Mouse (Mus musculus) embryonic facial prominence, embryonic 15.5 days (tissue): Measurements from ENCODE around the gene Fam219b. TPM values are rescaled to one million over a fixed set of nuclear protein-coding genes. Genes with fewer than 3 reads are reported as not detected.

Experiments
- ATAC-seq: fragments of 200-750 bp; cut with Nextera tagmentation; 2 replicates; pipeline ENCODE4 v1.8.0; 2017; ENCODE audit warnings: low read depth, moderate TSS enrichment; ENCODE audit not compliant: insufficient number of reproducible peaks, low FRiP score, low TSS enrichment
- H3K27ac ChIP-seq: fragments of 300-500 bp; sonication (generic); replicated peaks from 2 replicates; pipeline ENCODE4 v1.5.1; 2015; ENCODE audit warnings: mild to moderate bottlenecking, inconsistent platforms
- H3K27me3 ChIP-seq: fragments of 300-500 bp; sonication (generic); 2 replicates; pipeline ENCODE4 v1.6.1; 2015; ENCODE audit warnings: inconsistent platforms
- H3K36me3 ChIP-seq: fragments of 300-500 bp; sonication (generic); 2 replicates; pipeline ENCODE4 v1.6.1; 2015; ENCODE audit warnings: mild to moderate bottlenecking, inconsistent platforms
- H3K4me1 ChIP-seq: fragments of 300-500 bp; sonication (generic); 2 replicates; pipeline ENCODE4 v1.6.1; 2015; ENCODE audit warnings: inconsistent platforms
- H3K4me2 ChIP-seq: fragments of 300-500 bp; sonication (generic); replicated peaks from 2 replicates; pipeline ENCODE4 v1.6.1; 2015; ENCODE audit warnings: mild to moderate bottlenecking, inconsistent platforms
- H3K4me3 ChIP-seq: fragments of 300-500 bp; sonication (generic); replicated peaks from 2 replicates; pipeline ENCODE4 v1.5.1; 2015; ENCODE audit warnings: mild to moderate bottlenecking, inconsistent platforms
- H3K9ac ChIP-seq: fragments of 300-500 bp; sonication (generic); 2 replicates; pipeline ENCODE4 v1.6.1; 2015; ENCODE audit warnings: inconsistent platforms
- H3K9me3 ChIP-seq: fragments of 300-500 bp; sonication (generic); replicated peaks from 2 replicates; pipeline ENCODE4 v1.6.1; 2016; ENCODE audit warnings: inconsistent platforms
- WGBS: fragments of 180-500 bp; shearing (Covaris S2); methylation state at CpG from one replicate; pipeline ENCODE4 v1.1.7; 2015; 5-methylcytosine and 5-hydroxymethylcytosine counted together
- polyA plus RNA-seq: library from polyadenylated mRNA; unstranded; fragments of >200 nt; fragmentation: Nextera tagmentation; extraction: Ambion mirVana; gene quantifications from 2 replicates; pipeline ENCODE4 v1.2.1, GENCODE M21; 2015

Gene Fam219b
- 27.3 and 28.2 TPM in 2 replicates for polyA plus RNA-seq

DNA sequence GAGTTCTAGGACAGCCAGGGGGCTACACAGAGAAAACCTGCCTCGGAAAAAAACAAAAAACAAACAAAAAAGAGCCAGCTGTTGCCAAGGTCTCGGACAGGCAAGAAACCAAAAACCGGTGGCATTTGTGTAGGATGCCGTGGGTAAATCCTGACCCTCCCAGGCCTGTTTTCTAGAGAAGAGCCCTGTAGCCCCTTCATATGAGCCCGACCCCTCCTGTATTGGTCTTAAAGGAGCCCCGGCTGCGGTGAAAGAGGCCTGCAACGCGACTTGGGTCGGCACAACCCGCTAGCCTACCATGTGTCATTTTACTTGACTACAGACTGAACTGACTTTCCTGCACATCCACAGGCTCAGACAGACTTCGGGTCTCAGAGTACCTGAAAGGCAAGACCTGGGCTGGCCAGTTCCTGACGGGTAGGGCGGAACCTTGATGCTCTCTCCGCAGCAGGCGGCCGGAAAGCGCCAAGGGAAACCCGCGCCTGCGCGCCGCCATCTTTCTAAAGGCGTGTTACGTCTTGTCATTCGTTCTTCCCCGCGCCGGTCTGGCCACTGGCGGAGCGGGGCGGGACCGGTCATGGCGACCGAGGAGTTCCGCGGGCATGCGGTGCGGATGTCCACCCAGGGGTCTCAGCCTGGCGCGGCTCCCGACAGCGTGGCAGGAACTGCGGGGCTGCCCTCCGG lies at the start of gene Fam219b:
TSS of gene Fam219b (plus strand) at position 485 of the 684 bp plus-strand sequence.
- H3K36me3 ChIP-seq, result peaks cover 44% of the 10 kb centered on the region
- H3K4me2 ChIP-seq, result peak within 1 kb of the TSS; percentile 66
- peak within 1 kb of the TSS; percentile 78 for H3K9ac ChIP-seq
- peak within 1 kb of the TSS; percentile 87 for H3K4me3 ChIP-seq
- H3K27me3 ChIP-seq, result no peaks in the 10 kb centered on the region
- peak within 1 kb of the TSS; percentile 84 for H3K27ac ChIP-seq
- no peaks in the 10 kb centered on the region for H3K9me3 ChIP-seq
- 2% methylated on average over 45 of the region's 45 CpGs for WGBS
- ATAC-seq, result peak; percentile 88
- peaks cover 23% of the 10 kb centered on the region for H3K4me1 ChIP-seq

DNA sequence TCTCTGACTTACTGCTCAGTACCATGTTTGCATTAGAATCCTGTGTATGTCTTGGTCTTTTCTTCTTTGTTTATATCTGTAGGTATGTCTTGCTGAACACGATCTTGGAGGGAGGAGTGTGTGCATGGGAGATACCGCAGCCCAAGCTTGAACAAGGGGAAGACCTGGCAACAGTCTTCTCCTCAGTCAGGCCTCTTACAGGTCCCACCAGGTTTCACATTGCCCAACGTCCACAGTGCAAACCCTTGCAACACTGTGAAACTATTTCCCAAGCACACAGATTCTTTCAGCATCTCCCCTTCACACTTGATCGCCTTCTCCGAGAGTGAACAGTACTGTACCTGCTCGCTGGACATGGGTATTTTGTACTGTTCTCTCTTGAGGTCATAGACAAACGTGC lies 49.5 kb upstream of the Fam219b start:
- Histone ChIP-seq H3K4me1 (no peaks in the 10 kb centered on the region), H3K9me3 (no peaks in the 10 kb centered on the region), H3K4me3 (no peak overlapping the region), H3K27me3 (no peaks in the 10 kb centered on the region), H3K36me3 (no peaks in the 10 kb centered on the region), H3K9ac (no peak overlapping the region), H3K27ac (no peak overlapping the region), H3K4me2 (no peak overlapping the region)
- 72% methylated on average over 7 of the region's 7 CpGs for WGBS
- no peak for ATAC-seq

DNA sequence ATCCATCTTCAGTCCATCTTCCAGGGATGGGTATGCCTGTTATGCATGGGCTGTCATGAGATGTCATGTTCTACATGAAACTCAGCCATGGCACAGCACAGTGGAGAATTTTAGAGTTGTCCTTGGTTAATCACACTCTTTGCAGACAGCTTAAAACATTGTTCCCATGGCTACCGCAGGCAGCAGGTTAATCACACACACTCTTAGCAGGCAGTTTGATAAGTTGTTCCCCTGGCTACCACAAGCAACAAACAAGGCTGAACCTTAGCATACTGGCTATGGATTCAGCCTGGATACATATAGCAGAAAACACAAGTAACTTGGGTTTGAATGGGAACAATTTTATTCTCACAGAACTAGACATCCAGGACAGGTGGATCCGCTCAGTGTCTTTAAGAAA lies 43.8 kb upstream of the Fam219b start:
- H3K36me3 ChIP-seq, result no peaks in the 10 kb centered on the region
- no peak for ATAC-seq
- H3K9ac ChIP-seq, result no peak overlapping the region
- no peak overlapping the region for H3K4me2 ChIP-seq
- 86% methylated on average over 2 of the region's 2 CpGs for WGBS
- no peak overlapping the region for H3K4me3 ChIP-seq
- no peaks in the 10 kb centered on the region for H3K9me3 ChIP-seq
- no peak overlapping the region for H3K27ac ChIP-seq
- H3K27me3 ChIP-seq, result peaks cover 2% of the 10 kb centered on the region
- no peaks in the 10 kb centered on the region for H3K4me1 ChIP-seq

DNA sequence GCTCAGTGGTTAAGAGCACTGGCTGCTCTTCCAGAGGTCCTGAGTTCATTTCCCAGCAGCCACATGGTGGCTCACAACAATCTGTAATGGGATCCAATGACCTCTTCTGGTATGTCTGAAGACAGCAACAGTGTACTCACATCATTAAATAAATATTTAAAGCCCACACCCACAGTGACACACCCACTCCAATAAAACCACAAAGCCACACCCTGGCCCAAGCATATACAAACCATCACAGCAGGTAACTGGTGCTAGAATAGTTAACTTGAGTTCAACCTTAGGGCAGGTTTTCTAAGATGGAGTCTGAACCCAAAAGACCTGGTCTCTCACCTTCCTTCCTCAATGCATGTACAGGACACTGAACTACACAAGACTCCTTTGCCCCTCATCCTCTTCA lies 42.4 kb upstream of the Fam219b start:
- Histone ChIP-seq H3K4me3 (no peak overlapping the region), H3K36me3 (no peaks in the 10 kb centered on the region), H3K27ac (no peak overlapping the region), H3K4me2 (no peak overlapping the region), H3K9ac (no peak overlapping the region), H3K9me3 (no peaks in the 10 kb centered on the region), H3K27me3 (peaks cover 17% of the 10 kb centered on the region), H3K4me1 (no peaks in the 10 kb centered on the region)
- no peak for ATAC-seq

DNA sequence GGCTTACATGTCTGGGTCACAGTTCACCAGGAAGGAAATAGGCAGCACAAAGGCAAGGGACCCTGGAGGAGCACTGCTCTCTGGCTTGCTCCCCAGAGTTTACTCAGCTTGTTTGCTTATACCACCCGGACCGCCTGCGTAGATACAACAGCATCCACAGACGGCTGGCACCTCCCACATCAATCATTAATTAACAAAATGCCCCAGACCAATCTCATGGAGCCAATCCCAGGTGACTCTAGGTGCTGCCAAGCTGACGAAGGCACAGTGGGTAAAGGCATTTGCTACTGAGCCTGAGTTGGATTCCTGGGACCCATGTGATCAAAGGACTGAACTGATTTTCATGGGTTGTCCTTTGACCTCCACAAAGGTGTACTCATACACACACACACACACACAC lies 40.1 kb upstream of the Fam219b start:
- H3K4me2 ChIP-seq, result no peak overlapping the region
- no peak overlapping the region for H3K9ac ChIP-seq
- H3K4me3 ChIP-seq, result no peak overlapping the region
- no peak overlapping the region for H3K27ac ChIP-seq
- no peaks in the 10 kb centered on the region for H3K36me3 ChIP-seq
- no peak for ATAC-seq
- no peaks in the 10 kb centered on the region for H3K9me3 ChIP-seq
- 74% methylated on average over 5 of the region's 5 CpGs for WGBS
- peaks cover 5% of the 10 kb centered on the region; the same call in 1 of the 2 replicates for H3K4me1 ChIP-seq
- H3K27me3 ChIP-seq, result peaks cover 39% of the 10 kb centered on the region

DNA sequence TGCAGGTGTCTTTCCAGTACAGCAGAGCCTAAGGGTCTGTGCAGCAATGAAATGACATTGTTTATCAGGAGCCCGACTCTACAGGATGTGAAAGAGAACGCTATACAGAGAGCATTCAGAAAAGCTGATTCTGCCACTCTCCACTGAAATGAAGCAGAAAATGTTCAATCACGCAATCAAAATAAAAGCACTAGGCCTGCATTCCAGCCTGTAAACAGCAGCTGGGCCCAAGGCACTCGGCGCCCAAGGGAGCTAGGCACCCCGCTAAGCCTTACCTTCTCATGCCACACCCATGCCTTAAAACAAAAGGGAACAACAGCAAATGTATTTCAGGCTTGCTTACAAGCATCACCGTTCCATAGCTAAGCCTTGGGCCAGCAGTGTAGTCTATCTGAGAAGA lies 38.8 kb upstream of the Fam219b start:
- Histone ChIP-seq H3K9me3 (no peaks in the 10 kb centered on the region), H3K36me3 (no peaks in the 10 kb centered on the region), H3K4me3 (no peak overlapping the region), H3K9ac (no peak overlapping the region), H3K4me1 (peaks cover 17% of the 10 kb centered on the region), H3K27ac (no peak overlapping the region), H3K4me2 (no peak overlapping the region), H3K27me3 (peaks cover 52% of the 10 kb centered on the region)
- no peak for ATAC-seq
- 47% methylated on average over 7 of the region's 7 CpGs for WGBS

DNA sequence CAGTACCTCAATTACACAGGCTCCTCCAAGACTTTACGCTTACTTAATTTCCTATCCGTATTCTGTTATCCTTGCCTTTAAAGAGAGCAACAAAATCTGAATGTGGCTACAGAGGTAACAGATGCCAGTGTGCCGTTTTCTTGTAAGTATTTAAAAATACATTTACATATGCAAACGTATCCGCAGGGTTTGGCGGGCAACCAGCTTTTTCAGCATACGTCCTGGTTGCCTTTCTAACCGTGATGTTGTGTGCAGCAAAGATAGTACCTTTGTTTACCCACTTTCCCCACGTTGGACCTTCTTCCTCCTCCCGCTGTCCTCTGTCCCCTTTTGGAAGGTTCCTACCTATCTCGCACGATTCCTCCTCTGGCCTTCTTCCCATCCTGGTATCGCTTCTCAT lies 35.9 kb upstream of the Fam219b start:
- no peak overlapping the region for H3K4me3 ChIP-seq
- peak overlapping the region; percentile 13; the same call in 1 of the 2 replicates for H3K4me2 ChIP-seq
- H3K36me3 ChIP-seq, result no peaks in the 10 kb centered on the region
- H3K27me3 ChIP-seq, result peaks cover 81% of the 10 kb centered on the region
- no peak overlapping the region for H3K27ac ChIP-seq
- peaks cover 35% of the 10 kb centered on the region for H3K4me1 ChIP-seq
- ATAC-seq, result no peak
- 8% methylated on average over 13 of the region's 13 CpGs for WGBS
- no peak overlapping the region for H3K9ac ChIP-seq
- H3K9me3 ChIP-seq, result no peaks in the 10 kb centered on the region

DNA sequence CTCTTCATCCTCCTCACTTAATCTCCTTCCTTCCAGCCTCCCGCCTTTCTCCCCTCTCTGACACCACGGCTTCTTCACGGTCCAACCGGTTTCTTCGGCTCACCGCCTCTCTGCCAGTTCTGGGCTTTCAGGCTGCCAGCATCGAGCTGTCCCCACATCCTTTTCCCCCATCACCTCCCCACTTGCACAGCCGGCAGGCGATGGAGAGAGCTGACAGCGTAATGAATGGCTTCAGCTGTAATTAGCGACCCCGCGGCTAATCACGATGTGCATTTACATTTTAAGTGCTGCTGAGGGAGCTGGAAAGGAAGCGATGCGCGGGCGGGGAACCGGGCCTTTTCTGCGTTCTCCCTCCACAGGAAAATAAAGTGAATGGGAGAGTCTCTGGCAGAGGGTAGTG lies 35.5 kb upstream of the Fam219b start:
- Histone ChIP-seq H3K9ac (no peak overlapping the region), H3K27ac (no peak overlapping the region), H3K4me2 (peak overlapping the region; percentile 13; the same call in 1 of the 2 replicates), H3K9me3 (no peaks in the 10 kb centered on the region), H3K4me3 (no peak overlapping the region), H3K4me1 (peaks cover 35% of the 10 kb centered on the region), H3K36me3 (no peaks in the 10 kb centered on the region), H3K27me3 (peaks cover 83% of the 10 kb centered on the region)
- ATAC-seq, result no peak
- 3% methylated on average over 20 of the region's 20 CpGs for WGBS

DNA sequence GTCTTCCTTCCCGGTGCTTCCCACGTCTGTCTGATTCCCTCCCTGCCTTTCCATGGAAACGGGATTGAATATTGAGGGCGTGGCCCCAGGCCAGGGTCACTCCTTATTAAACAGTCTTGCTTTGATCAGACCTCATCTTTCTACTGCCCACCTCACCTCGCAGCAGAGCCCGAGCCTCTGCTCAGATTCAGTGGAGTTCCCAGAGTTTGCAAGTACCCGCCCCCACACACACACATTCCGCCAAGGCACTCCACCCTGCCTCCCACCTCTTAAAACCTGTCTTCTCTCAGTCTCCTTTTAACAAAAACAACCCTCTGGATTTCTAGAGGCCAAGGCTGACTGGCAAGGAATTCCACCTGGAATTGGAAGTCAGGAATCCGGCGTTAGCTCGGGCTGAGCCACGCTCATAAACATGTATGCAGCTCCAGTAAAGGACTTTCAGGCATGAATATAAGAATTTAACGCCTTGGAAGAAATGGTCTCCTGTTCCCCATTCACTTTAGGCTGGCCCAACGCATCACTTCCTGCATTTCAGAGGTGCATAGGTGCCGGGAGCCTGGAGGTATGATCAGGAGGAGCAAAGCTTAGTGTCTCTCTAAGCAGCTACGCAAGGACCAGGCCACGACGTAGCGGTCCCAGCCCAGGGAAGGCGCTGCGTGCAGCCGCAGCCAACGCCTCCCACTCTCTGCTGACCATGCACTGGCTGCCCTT lies 34.3 kb upstream of the Fam219b start:
- no peak for ATAC-seq
- Histone ChIP-seq H3K9me3 (no peaks in the 10 kb centered on the region), H3K27ac (no peak overlapping the region), H3K4me3 (peak overlapping the region; percentile 45), H3K27me3 (peaks cover 83% of the 10 kb centered on the region), H3K36me3 (no peaks in the 10 kb centered on the region), H3K9ac (no peak overlapping the region), H3K4me1 (peaks cover 35% of the 10 kb centered on the region), H3K4me2 (peak overlapping the region; percentile 97)
- WGBS, result 3% methylated on average over 23 of the region's 23 CpGs

DNA sequence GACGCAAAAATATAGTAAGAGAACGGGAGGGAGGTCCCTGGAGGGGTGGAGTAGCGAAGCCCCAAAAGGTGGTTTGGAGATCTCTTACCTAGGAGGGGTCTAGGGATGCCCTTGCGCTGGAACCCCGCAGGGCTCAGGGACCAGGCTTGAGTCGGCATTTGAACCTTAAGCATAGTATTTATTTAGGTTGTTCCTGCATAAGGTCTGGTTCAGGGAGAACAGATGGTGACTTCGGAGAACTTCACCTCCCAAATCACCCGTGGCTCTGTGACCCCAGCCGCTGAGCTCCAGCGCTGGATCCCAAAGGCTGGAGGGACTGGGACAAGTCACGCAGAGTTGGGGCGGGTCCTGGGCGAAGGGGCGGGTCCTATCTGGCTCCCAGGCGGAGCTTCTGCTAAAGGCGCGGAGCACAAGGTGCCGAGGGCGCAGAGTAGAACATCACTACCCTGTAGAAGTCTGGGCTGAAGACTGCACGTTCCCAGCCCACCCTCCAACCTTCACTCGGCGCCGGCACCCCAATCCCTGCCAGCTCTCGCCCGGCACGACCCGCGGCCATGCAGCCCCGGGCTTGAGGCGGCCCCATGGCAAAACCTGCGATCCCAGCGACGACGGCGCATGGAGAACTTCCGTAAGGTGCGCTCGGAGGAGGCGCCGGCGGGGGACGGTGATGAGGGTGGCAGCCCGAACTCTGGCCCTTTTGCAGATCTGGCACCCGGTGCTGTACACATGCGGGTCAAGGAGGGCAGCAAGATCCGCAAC lies 33.5 kb upstream of the Fam219b start, which contains the start of gene Rpp25:
TSS of gene Rpp25 (plus strand) at position 405 of the 759 bp plus-strand sequence.
- Histone ChIP-seq H3K36me3 (no peaks in the 10 kb centered on the region), H3K9me3 (no peaks in the 10 kb centered on the region), H3K4me1 (peaks cover 35% of the 10 kb centered on the region), H3K27ac (no peak within 1 kb of the TSS), H3K4me2 (peak within 1 kb of the TSS; percentile 97), H3K4me3 (peak within 1 kb of the TSS; percentile 45), H3K9ac (peak within 1 kb of the TSS; percentile 23; the same call in 1 of the 2 replicates), H3K27me3 (peaks cover 78% of the 10 kb centered on the region)
- ATAC-seq, result peak; percentile 47
- under 1% methylated on average over 46 of the region's 46 CpGs for WGBS

DNA sequence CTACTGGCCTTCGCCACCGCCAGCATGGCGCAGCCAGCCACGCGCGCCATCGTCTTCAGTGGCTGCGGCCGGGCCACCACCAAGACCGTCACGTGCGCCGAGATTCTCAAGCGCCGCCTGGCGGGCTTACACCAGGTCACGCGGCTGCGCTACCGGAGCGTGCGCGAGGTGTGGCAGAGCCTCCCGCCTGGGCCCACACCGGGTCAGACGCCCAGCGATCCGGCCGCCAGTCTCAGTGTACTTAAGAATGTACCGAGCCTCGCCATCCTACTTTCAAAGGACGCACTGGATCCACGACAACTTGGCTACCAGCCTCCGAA lies 33.0 kb upstream of the Fam219b start:
- WGBS, result under 1% methylated on average over 34 of the region's 34 CpGs
- peaks cover 73% of the 10 kb centered on the region for H3K27me3 ChIP-seq
- H3K36me3 ChIP-seq, result no peaks in the 10 kb centered on the region
- peak overlapping the region; percentile 97 for H3K4me2 ChIP-seq
- no peak overlapping the region for H3K27ac ChIP-seq
- H3K9ac ChIP-seq, result peak overlapping the region; percentile 23; the same call in 1 of the 2 replicates
- H3K4me1 ChIP-seq, result peaks cover 35% of the 10 kb centered on the region
- peak; percentile 75 for ATAC-seq
- peak overlapping the region; percentile 45 for H3K4me3 ChIP-seq
- H3K9me3 ChIP-seq, result no peaks in the 10 kb centered on the region
